Mouse (Mus musculus) megakaryocyte-erythroid progenitor cell, adult 5-6 weeks (primary cell): ENCODE measurements around the gene Sf3a1. TPM values are rescaled to one million over a fixed set of nuclear protein-coding genes. Genes with fewer than 3 reads are reported as not detected.

Experiments used
- ATAC-seq: replicated peaks from 2 replicates; pipeline ENCODE4 v1.8.0; 2016; ENCODE audit warnings: mild to moderate bottlenecking, inconsistent platforms; ENCODE audit not compliant: severe bottlenecking, poor library complexity, low FRiP score, low TSS enrichment
- total RNA-seq, 2 experiments: library from RNA; stranded (forward) in 1 of 2; stranded (reverse) in 1 of 2; fragments of 200-1000, 215-1000 nt in 1 of 2; fragments of >200 nt in 1 of 2; fragmentation: Nextera tagmentation in 1 of 2; gene quantifications; 2 replicates each; pipeline ENCODE4 v1.2.3; 2014 to 2017

The Sf3a1 gene
- total RNA-seq, 2 experiments from 2014 or later, result 64.9 to 74.9 TPM

DNA sequence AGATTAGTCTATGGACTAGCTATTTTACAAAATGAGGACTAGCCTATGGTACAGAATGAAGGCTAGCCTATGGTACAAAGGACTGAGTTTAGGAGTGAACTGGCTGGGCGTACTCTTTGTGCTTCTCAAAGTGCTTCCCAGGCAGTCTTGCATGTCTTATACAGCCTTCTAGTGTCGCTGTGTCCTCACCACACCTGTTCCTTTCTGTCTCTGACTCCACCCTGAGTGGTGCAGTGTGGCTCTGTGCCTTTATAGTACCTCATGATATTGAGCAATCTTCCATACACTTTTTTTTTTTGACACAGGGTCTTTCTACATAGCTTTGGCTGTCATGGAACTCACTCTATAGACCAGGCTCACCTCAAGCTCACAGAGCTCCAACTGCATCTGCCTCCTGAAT lies 71.3 kb downstream of the Sf3a1 start:
- no peak for ATAC-seq

Other genes starting within 250 kb of the Sf3a1 start
- gene Slc35e4, start 245.7 kb upstream of the Sf3a1 start, total RNA-seq (2014; fragmentation: Nextera tagmentation), result 0.35 TPM in 1 of 2 replicates, not detected in the other
- gene Slc35e4, start 245.7 kb upstream of the Sf3a1 start, total RNA-seq (2017), result 0.09 TPM in 1 of 2 replicates, not detected in the other
- gene Tcn2, start 228.2 kb upstream of the Sf3a1 start, total RNA-seq (2014; fragmentation: Nextera tagmentation), result 4.0 and 6.7 TPM in 2 replicates
- 4.4 and 5.9 TPM in 2 replicates for gene Tcn2, start 228.2 kb upstream of the Sf3a1 start, total RNA-seq (2017)
- 107 and 117 TPM in 2 replicates for gene Pes1, start 196.4 kb upstream of the Sf3a1 start, total RNA-seq (2014; fragmentation: Nextera tagmentation)
- 143 and 228 TPM in 2 replicates for gene Pes1, start 196.4 kb upstream of the Sf3a1 start, total RNA-seq (2017)
- gene 4930556J24Rik, start 183.6 kb upstream of the Sf3a1 start, total RNA-seq (2014; fragmentation: Nextera tagmentation), result not detected in 2 replicates
- not detected in 2 replicates for gene 4930556J24Rik, start 183.6 kb upstream of the Sf3a1 start, total RNA-seq (2017)
- not detected in 2 replicates for gene Gal3st1, start 176.7 kb upstream of the Sf3a1 start, total RNA-seq (2014; fragmentation: Nextera tagmentation)
- not detected in 2 replicates for gene Gal3st1, start 176.7 kb upstream of the Sf3a1 start, total RNA-seq (2017)
- gene Sec14l4, start 128.9 kb upstream of the Sf3a1 start, total RNA-seq (2014; fragmentation: Nextera tagmentation), result not detected in 2 replicates
- not detected in 2 replicates for gene Sec14l4, start 128.9 kb upstream of the Sf3a1 start, total RNA-seq (2017)
- not detected in 2 replicates for gene Sec14l3, start 95.5 kb upstream of the Sf3a1 start, total RNA-seq (2014; fragmentation: Nextera tagmentation)
- not detected in 2 replicates for gene Sec14l3, start 95.5 kb upstream of the Sf3a1 start, total RNA-seq (2017)
- gene Mtfp1, start 64.9 kb upstream of the Sf3a1 start, total RNA-seq (2014; fragmentation: Nextera tagmentation), result 39.6 and 47.8 TPM in 2 replicates
- 26.3 and 31.4 TPM in 2 replicates for gene Mtfp1, start 64.9 kb upstream of the Sf3a1 start, total RNA-seq (2017)
- 17.5 and 26.8 TPM in 2 replicates for gene Sec14l2, start 36.9 kb upstream of the Sf3a1 start, total RNA-seq (2014; fragmentation: Nextera tagmentation)
- 4.5 and 22.5 TPM in 2 replicates for gene Sec14l2, start 36.9 kb upstream of the Sf3a1 start, total RNA-seq (2017)
- gene Rnf215, start 25.1 kb upstream of the Sf3a1 start, total RNA-seq (2014; fragmentation: Nextera tagmentation), result 6.6 and 8.0 TPM in 2 replicates
- 3.4 and 5.8 TPM in 2 replicates for gene Rnf215, start 25.1 kb upstream of the Sf3a1 start, total RNA-seq (2017)
- gene Ccdc157, start 57 bp upstream of the Sf3a1 start, total RNA-seq (2014; fragmentation: Nextera tagmentation), result 0.48 and 2.6 TPM in 2 replicates
- gene Ccdc157, start 57 bp upstream of the Sf3a1 start, total RNA-seq (2017), result 0.80 and 2.9 TPM in 2 replicates
- 5.9 and 8.0 TPM in 2 replicates for gene Tbc1d10a, start 26.4 kb downstream of the Sf3a1 start, total RNA-seq (2014; fragmentation: Nextera tagmentation)
- 1.8 and 2.2 TPM in 2 replicates for gene Tbc1d10a, start 26.4 kb downstream of the Sf3a1 start, total RNA-seq (2017)
- gene Castor1, start 57.9 kb downstream of the Sf3a1 start, total RNA-seq (2014; fragmentation: Nextera tagmentation), result 1.2 TPM in 1 of 2 replicates, not detected in the other
- 0.15 TPM in 1 of 2 replicates, not detected in the other for gene Castor1, start 57.9 kb downstream of the Sf3a1 start, total RNA-seq (2017)
- gene Osm, start 76.1 kb downstream of the Sf3a1 start, total RNA-seq (2014; fragmentation: Nextera tagmentation), result 3.3 and 5.6 TPM in 2 replicates
- gene Osm, start 76.1 kb downstream of the Sf3a1 start, total RNA-seq (2017), result 5.3 and 7.2 TPM in 2 replicates
- gene Lif, start 97.2 kb downstream of the Sf3a1 start, total RNA-seq (2014; fragmentation: Nextera tagmentation), result not detected in 2 replicates
- 0.30 and 0.33 TPM in 2 replicates for gene Lif, start 97.2 kb downstream of the Sf3a1 start, total RNA-seq (2017)